Mouse (Mus musculus): ENCODE measurements around the gene Ccm2.
A peak's percentile ranks its signal among the peaks of the same experiment; 100 is the strongest.

The Ccm2 gene

GRCm38 (mm10) chr11:6530746-6531145 lies 15.9 kb upstream of the Ccm2 start:
- no peak for DNase-seq

GRCm38 (mm10) chr11:6544683-6545082 lies 2.0 kb upstream of the Ccm2 start:
- DNase-seq = no peak

- DNase-seq = no peak
Observed at GRCm38 (mm10) chr11:6545186-6545856, 1.4 kb upstream of the Ccm2 start.

- DNase-seq = no peak
Observed at GRCm38 (mm10) chr11:6545857-6546192, 862 bp upstream of the Ccm2 start.

GRCm38 (mm10) chr11:6547037-6547680 lies 472 bp downstream of the Ccm2 start:
- peak; percentile 83 for DNase-seq

GRCm38 (mm10) chr11:6547696-6548325 lies 1.1 kb downstream of the Ccm2 start:
- DNase-seq = no peak

GRCm38 (mm10) chr11:6549770-6550169 lies 3.1 kb downstream of the Ccm2 start:
- no peak for DNase-seq

GRCm38 (mm10) chr11:6550201-6550600 lies 3.5 kb downstream of the Ccm2 start:
- DNase-seq = no peak

- DNase-seq = peak; percentile 44
Observed at GRCm38 (mm10) chr11:6558234-6558633, 11.5 kb downstream of the Ccm2 start.

GRCm38 (mm10) chr11:6559996-6560395 lies 13.3 kb downstream of the Ccm2 start:
- peak; percentile 42 for DNase-seq

- DNase-seq = peak; percentile 70
Observed at GRCm38 (mm10) chr11:6560655-6561360, 14.1 kb downstream of the Ccm2 start.

GRCm38 (mm10) chr11:6561474-6561873 lies 14.8 kb downstream of the Ccm2 start:
- DNase-seq = peak; percentile 48

- DNase-seq = peak; percentile 63
Observed at GRCm38 (mm10) chr11:6562359-6562758, 15.7 kb downstream of the Ccm2 start.

GRCm38 (mm10) chr11:6563201-6563600 lies 16.5 kb downstream of the Ccm2 start:
- DNase-seq = no peak

GRCm38 (mm10) chr11:6566496-6566895 lies 19.8 kb downstream of the Ccm2 start:
- no peak for DNase-seq

GRCm38 (mm10) chr11:6567951-6568350 lies 21.3 kb downstream of the Ccm2 start:
- no peak for DNase-seq

GRCm38 (mm10) chr11:6568584-6569409 lies 22.1 kb downstream of the Ccm2 start:
- DNase-seq = peak; percentile 36

GRCm38 (mm10) chr11:6569410-6569777 lies 22.7 kb downstream of the Ccm2 start:
- no peak for DNase-seq

- DNase-seq = no peak
Observed at GRCm38 (mm10) chr11:6576151-6576550, 29.5 kb downstream of the Ccm2 start.

GRCm38 (mm10) chr11:6579361-6579760 lies 32.7 kb downstream of the Ccm2 start:
- DNase-seq = no peak

- no peak for DNase-seq
Observed at GRCm38 (mm10) chr11:6580065-6580750, 33.5 kb downstream of the Ccm2 start.

GRCm38 (mm10) chr11:6581560-6581959 lies 34.9 kb downstream of the Ccm2 start:
- DNase-seq = no peak

Data from thymus, postnatal 14 days (tissue).